Mouse (Mus musculus) mammary gland, adult 2 months (tissue): ENCODE data around the gene Vmn2r41. TPM values are rescaled to one million over a fixed set of nuclear protein-coding genes. Genes with fewer than 3 reads are reported as not detected.

Source experiments
- polyA plus RNA-seq: library from polyadenylated mRNA; depleted of rRNA; stranded (reverse); fragments of >200 nt; gene quantifications from 2 replicates; pipeline ENCODE4 v1.2.3, GENCODE M21; 2012; ENCODE audit warnings: low replicate concordance; rRNA removed

The Vmn2r41 gene
- not detected in 2 replicates for polyA plus RNA-seq

DNA sequence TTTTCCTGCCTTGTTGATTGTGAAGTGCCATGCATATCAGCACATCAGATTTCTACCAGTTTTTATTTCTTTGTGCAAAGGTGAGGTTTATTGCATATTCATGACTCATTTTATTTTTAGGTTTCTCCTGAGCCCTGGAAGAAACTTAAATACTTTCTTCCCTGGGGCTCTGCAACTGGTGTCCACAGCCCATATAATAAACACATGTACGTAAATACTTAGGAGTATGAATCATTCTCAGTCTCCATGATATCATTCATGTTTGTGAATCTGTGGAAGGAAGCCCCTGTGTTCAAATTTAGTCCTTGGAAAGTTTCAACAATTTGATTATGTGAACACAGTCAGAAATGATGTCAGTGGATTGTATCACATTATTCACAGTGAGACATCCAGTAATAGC lies at the start of gene Vmn2r41:
Vmn2r41 (minus strand) TSS at position 101 of the 400 bp plus-strand sequence.

DNA sequence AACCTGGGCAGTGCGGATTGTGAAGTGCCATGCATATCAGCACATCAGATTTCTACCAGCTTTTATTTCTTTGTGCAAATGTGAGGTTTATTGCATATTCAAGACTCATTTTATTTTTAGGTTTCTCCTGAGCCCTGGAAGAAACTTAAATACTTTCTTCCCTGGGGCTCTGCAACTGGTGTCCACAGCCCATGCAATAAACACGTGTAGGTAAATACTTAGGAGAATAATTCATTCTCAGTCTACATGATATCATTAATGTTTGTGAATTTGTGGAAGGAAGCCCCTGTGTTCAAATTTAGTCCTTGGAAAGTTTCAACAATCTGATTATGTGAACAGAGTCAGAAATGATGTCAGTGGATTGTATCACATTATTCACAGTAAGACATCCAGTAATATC lies 38.8 kb upstream of the Vmn2r41 start, which contains the start of gene Vmn2r42:
Vmn2r42 (minus strand) TSS at position 101 of the 400 bp plus-strand sequence.

Other genes starting within 250 kb of the Vmn2r41 start
- not detected in 2 replicates for gene Vmn2r42, start 38.7 kb upstream of the Vmn2r41 start, polyA plus RNA-seq
- not detected in 2 replicates for gene Vmn2r43, start 98.9 kb upstream of the Vmn2r41 start, polyA plus RNA-seq
- not detected in 2 replicates for gene Vmn2r44, start 221.7 kb upstream of the Vmn2r41 start, polyA plus RNA-seq